Comparison of ENCODE assay signal across 24 mouse cellular contexts in genomic region chr12:40154188-40154587, GRCm38 (mm10). TPM values are rescaled to one million over a fixed set of nuclear protein-coding genes. Genes with fewer than 3 reads are reported as not detected.
DNase-seq lines count a peak whose midpoint lies in the region; ATAC-seq lines count a peak whose summit lies in the region.
"Had no signal": no experiment of that assay in that cellular context is flagged by ENCODE, and none has a peak within 500 bp of the region (broad histone marks: within the 10 kb centered on the region; RNA-seq: fewer than 3 reads in every experiment).

No protein-coding gene starts in this region.

- peak; percentile 71 for DNase-seq in heart, adult 11 months
- no peak for DNase-seq in heart, postnatal 36 days
- peak; percentile 26 to 37 for DNase-seq in natural killer cell, adult 2 months (ENCODE audit: low spot score in 2 of 2)
- no peak for DNase-seq in cerebellum, postnatal 4 days (ENCODE audit: low spot score in 2 of 2)
- DNase-seq in adrenal gland, adult 8-10 months, result no peak
- DNase-seq: adrenal gland, postnatal 14 days; B cell, adult 2 months; cerebellum, adult 11 months; cerebellum, adult 2 months; cerebellum, adult 9-11 months; cerebellum, postnatal 25 days; forebrain, postnatal 0 days; gastrocnemius, adult 2 months; gastrocnemius, postnatal 14 days; heart, adult 18-20 months; heart, postnatal 10 days; heart, postnatal 4 days had no signal

- peak; percentile 45 for ATAC-seq in common myeloid progenitor, adult 5-6 weeks (replicated peaks; ENCODE audit: low read depth, poor library complexity, severe bottlenecking)
- ATAC-seq: forebrain, embryonic 14.5 days; forebrain, postnatal 0 days; hindbrain, postnatal 0 days; inflammation-experienced regulatory T-cells, adult 6 months; intestine, postnatal 0 days; Patski had no signal

- intact Hi-C loops in heart, postnatal 36 days (cut with DNase I), result no loop called here

RNA-seq across cellular contexts. Expression of gene Scin, which starts 20.2 kb away (rescaled TPM):
- total RNA-seq in heart, postnatal 36 days (2021), result 1 to 10 TPM; 1.0 to 1.9 TPM
- total RNA-seq in common myeloid progenitor, adult 5-6 weeks (2017), result 14.5 and 15.6 TPM in 2 replicates
- total RNA-seq in adrenal gland, adult 8-10 months (2022), result 1 to 10 TPM; 1.7 to 2.4 (median 2.1) TPM
- total RNA-seq: CH12.LX; hindbrain, postnatal 0 days had no signal

RNA-seq across cellular contexts. Expression of gene Lsmem1, which starts 45.1 kb away (rescaled TPM):
- 10 to 100 TPM; 40.4 to 47.6 TPM for total RNA-seq in heart, postnatal 36 days (2021)
- not detected in 2 replicates for total RNA-seq in common myeloid progenitor, adult 5-6 weeks (2017)
- under 1 TPM in 3 of 4 experiments, not detected in 1; 0.14 to 0.56 (median 0.28) TPM for total RNA-seq in adrenal gland, adult 8-10 months (2022)
- total RNA-seq: adrenal gland, postnatal 14 days; CH12.LX; hindbrain, postnatal 0 days had no signal

Comparison
In these comparisons a context has a peak if more than half of its experiments do, and no peak if none do; other contexts are left out.
1. DNase-seq: peak in heart, adult 11 months (single experiment) and natural killer cell, adult 2 months (2 of 2); none in heart, postnatal 36 days (0 of 2), cerebellum, postnatal 4 days (0 of 2) and adrenal gland, adult 8-10 months (single experiment).
2. RNA of gene Lsmem1, which starts 45.1 kb away (total RNA-seq): 40.4 to 47.6 TPM in heart, postnatal 36 days; 0.14 to 0.56 TPM in adrenal gland, adult 8-10 months and not detected in common myeloid progenitor, adult 5-6 weeks; every median in the first group is over 10 times any median in the second.